In genomic region chr14:28870983-28871382, GRCm38 (mm10) we compare ENCODE assay signal across 28 mouse cellular contexts.
DNase-seq lines count a peak whose midpoint lies in the region; ATAC-seq and TF ChIP-seq lines count a peak whose summit lies in the region.
"Had no signal": no experiment of that assay in that cellular context is flagged by ENCODE, and none has a peak within 500 bp of the region (broad histone marks: within the 10 kb centered on the region; RNA-seq: fewer than 3 reads in every experiment).

No protein-coding gene starts in this region.

- DNase-seq in midbrain, postnatal 0 days (ENCODE audit: low spot score): peak; percentile 14
- DNase-seq in midbrain, embryonic 10.5 days (ENCODE audit: low spot score): no peak
- DNase-seq in embryo, embryonic 9.5 days (ENCODE audit: extremely low spot score): peak; percentile 28
- no peak for DNase-seq in left cerebral cortex, adult 2 months (ENCODE audit: extremely low spot score in 1 of 2, low spot score in 2 of 2)
- DNase-seq in spleen, adult 12 weeks (ENCODE audit: low spot score): no peak
- DNase-seq in right cerebral cortex, postnatal 10 days (ENCODE audit: low spot score in 2 of 2): no peak
- DNase-seq: adrenal gland, postnatal 25 days; cerebellum, adult 18-20 months; cerebellum, postnatal 14 days; forebrain, postnatal 0 days; gastrocnemius, postnatal 10 days; heart, postnatal 14 days; kidney, adult 9 months; kidney, postnatal 10 days; thymus, adult 18-20 months; thymus, postnatal 25 days had no signal

- intact Hi-C loops in left cerebral cortex, adult 2 months (cut with DNase I): no loop called here

- H3K4me2 ChIP-seq in midbrain, postnatal 0 days (ENCODE audit: low read depth, low read length, poor library complexity, severe bottlenecking): no peak overlapping the region
- H3K4me2 ChIP-seq in hindbrain, embryonic 15.5 days: no peak overlapping the region
- H3K4me2 ChIP-seq in neural tube, embryonic 13.5 days: no peak overlapping the region
- H3K4me2 ChIP-seq: embryonic facial prominence, embryonic 15.5 days; forebrain, embryonic 12.5 days; limb, embryonic 12.5 days; liver, embryonic 15.5 days; lung, embryonic 15.5 days; midbrain, embryonic 13.5 days had no signal

- H3K27me3 ChIP-seq in midbrain, postnatal 0 days (ENCODE audit: insufficient read depth, low read length): no peaks in the 10 kb centered on the region
- no peaks in the 10 kb centered on the region for H3K27me3 ChIP-seq in midbrain, embryonic 10.5 days (ENCODE audit: low read depth, poor library complexity, severe bottlenecking)
- H3K27me3 ChIP-seq in hindbrain, embryonic 15.5 days: no peaks in the 10 kb centered on the region
- H3K27me3 ChIP-seq in neural tube, embryonic 13.5 days: no peaks in the 10 kb centered on the region
- H3K27me3 ChIP-seq: embryonic facial prominence, embryonic 15.5 days; forebrain, embryonic 12.5 days; limb, embryonic 12.5 days; liver, embryonic 15.5 days; lung, embryonic 15.5 days; midbrain, embryonic 13.5 days; Patski had no signal

- 89% methylated on average over 6 of the region's 6 CpGs for WGBS in midbrain, postnatal 0 days
- WGBS in midbrain, embryonic 10.5 days: 92% methylated on average over 6 of the region's 6 CpGs
- 38% methylated on average over 6 of the region's 6 CpGs for WGBS in hindbrain, embryonic 15.5 days
- WGBS in neural tube, embryonic 13.5 days: 19% methylated on average over 6 of the region's 6 CpGs

- H3K36me3 ChIP-seq in midbrain, postnatal 0 days (ENCODE audit: insufficient read depth, low read length): no peaks in the 10 kb centered on the region
- no peaks in the 10 kb centered on the region for H3K36me3 ChIP-seq in midbrain, embryonic 10.5 days
- no peaks in the 10 kb centered on the region for H3K36me3 ChIP-seq in hindbrain, embryonic 15.5 days
- H3K36me3 ChIP-seq in neural tube, embryonic 13.5 days: no peaks in the 10 kb centered on the region
- H3K36me3 ChIP-seq: embryonic facial prominence, embryonic 10.5 days; embryonic facial prominence, embryonic 15.5 days; forebrain, embryonic 12.5 days; limb, embryonic 12.5 days; liver, embryonic 15.5 days; lung, embryonic 15.5 days; midbrain, embryonic 13.5 days had no signal

- H3K4me3 ChIP-seq in midbrain, postnatal 0 days (ENCODE audit: low read depth, low read length): no peak overlapping the region
- H3K4me3 ChIP-seq in midbrain, embryonic 10.5 days: no peak overlapping the region
- H3K4me3 ChIP-seq in hindbrain, embryonic 15.5 days: no peak overlapping the region
- no peak overlapping the region for H3K4me3 ChIP-seq in neural tube, embryonic 13.5 days
- H3K4me3 ChIP-seq in left cerebral cortex, adult 2 months: no peak overlapping the region
- H3K4me3 ChIP-seq: embryonic facial prominence, embryonic 10.5 days; embryonic facial prominence, embryonic 15.5 days; forebrain, embryonic 12.5 days; limb, embryonic 12.5 days; liver, embryonic 15.5 days; lung, embryonic 15.5 days; midbrain, embryonic 13.5 days had no signal

- H3K9me3 ChIP-seq in midbrain, postnatal 0 days (ENCODE audit: low read length): no peaks in the 10 kb centered on the region
- H3K9me3 ChIP-seq in midbrain, embryonic 10.5 days (replicated peaks): no peaks in the 10 kb centered on the region
- no peaks in the 10 kb centered on the region for H3K9me3 ChIP-seq in hindbrain, embryonic 15.5 days
- no peaks in the 10 kb centered on the region for H3K9me3 ChIP-seq in neural tube, embryonic 13.5 days
- H3K9me3 ChIP-seq: embryonic facial prominence, embryonic 10.5 days; embryonic facial prominence, embryonic 15.5 days; forebrain, embryonic 12.5 days; limb, embryonic 12.5 days; liver, embryonic 15.5 days; lung, embryonic 15.5 days; midbrain, embryonic 13.5 days had no signal

- H3K27ac ChIP-seq in midbrain, postnatal 0 days (ENCODE audit: low read depth, low read length): no peak overlapping the region
- H3K27ac ChIP-seq in midbrain, embryonic 10.5 days (replicated peaks): no peak overlapping the region
- H3K27ac ChIP-seq in hindbrain, embryonic 15.5 days (replicated peaks): no peak overlapping the region
- H3K27ac ChIP-seq in neural tube, embryonic 13.5 days (replicated peaks): no peak overlapping the region
- no peak overlapping the region for H3K27ac ChIP-seq in left cerebral cortex, adult 2 months
- H3K27ac ChIP-seq: embryonic facial prominence, embryonic 10.5 days; embryonic facial prominence, embryonic 15.5 days; forebrain, embryonic 12.5 days; limb, embryonic 12.5 days; liver, embryonic 15.5 days; lung, embryonic 15.5 days; midbrain, embryonic 13.5 days; stomach, postnatal 0 days had no signal

- H3K9ac ChIP-seq in midbrain, postnatal 0 days (replicated peaks; ENCODE audit: low read length, poor library complexity, severe bottlenecking): no peak overlapping the region
- no peak overlapping the region for H3K9ac ChIP-seq in hindbrain, embryonic 15.5 days
- H3K9ac ChIP-seq in neural tube, embryonic 13.5 days: no peak overlapping the region
- H3K9ac ChIP-seq: embryonic facial prominence, embryonic 15.5 days; forebrain, embryonic 12.5 days; forebrain, postnatal 0 days; limb, embryonic 12.5 days; liver, embryonic 15.5 days; lung, embryonic 15.5 days; midbrain, embryonic 13.5 days had no signal

- no peak for TF ChIP-seq CTCF in midbrain, postnatal 0 days (IDR thresholded peaks at IDR 0.05)
- no peak for TF ChIP-seq CTCF in left cerebral cortex, adult 2 months (IDR thresholded peaks at IDR 0.05)

- no peak for ATAC-seq in midbrain, postnatal 0 days (ENCODE audit: low FRiP score)
- ATAC-seq in hindbrain, embryonic 15.5 days (ENCODE audit: low FRiP score, low read depth): peak; percentile 65; the same call in 1 of the 2 replicates
- ATAC-seq in neural tube, embryonic 13.5 days (ENCODE audit: low read depth): peak; percentile 65; the same call in 1 of the 2 replicates
- ATAC-seq: forebrain, postnatal 0 days; intestine, postnatal 0 days; midbrain, embryonic 13.5 days; Patski had no signal

- H3K4me1 ChIP-seq in midbrain, postnatal 0 days (ENCODE audit: insufficient read depth, low read length): no peaks in the 10 kb centered on the region
- peaks cover under 1% of the 10 kb centered on the region; the same call in 1 of the 2 replicates for H3K4me1 ChIP-seq in midbrain, embryonic 10.5 days
- no peaks in the 10 kb centered on the region for H3K4me1 ChIP-seq in hindbrain, embryonic 15.5 days (replicated peaks)
- H3K4me1 ChIP-seq in neural tube, embryonic 13.5 days (replicated peaks): peaks cover 12% of the 10 kb centered on the region; the same call in 1 of the 2 replicates
- H3K4me1 ChIP-seq: embryonic facial prominence, embryonic 10.5 days; embryonic facial prominence, embryonic 15.5 days; forebrain, embryonic 12.5 days; limb, embryonic 12.5 days; liver, embryonic 15.5 days; lung, embryonic 15.5 days; midbrain, embryonic 13.5 days had no signal

Comparison
In these comparisons a context has a peak if more than half of its experiments do, and no peak if none do; other contexts are left out.
1. DNase-seq: peak in midbrain, postnatal 0 days (single experiment) and embryo, embryonic 9.5 days (single experiment); none in midbrain, embryonic 10.5 days (single experiment), left cerebral cortex, adult 2 months (0 of 2), spleen, adult 12 weeks (single experiment) and right cerebral cortex, postnatal 10 days (0 of 2).